Mouse (Mus musculus): ENCODE measurements at regions not wholly inside any gene's neighbourhood (a gene's known extent, or its start where the extent isn't known, plus 50 kb on each side); places are given as distances from the start of the nearest gene placed in this dataset.
"Not testable (repeated sequence)": the region's sequence is repeated elsewhere in the genome, so short reads cannot be mapped to it uniquely, and the experiment has no call there.

DNA sequence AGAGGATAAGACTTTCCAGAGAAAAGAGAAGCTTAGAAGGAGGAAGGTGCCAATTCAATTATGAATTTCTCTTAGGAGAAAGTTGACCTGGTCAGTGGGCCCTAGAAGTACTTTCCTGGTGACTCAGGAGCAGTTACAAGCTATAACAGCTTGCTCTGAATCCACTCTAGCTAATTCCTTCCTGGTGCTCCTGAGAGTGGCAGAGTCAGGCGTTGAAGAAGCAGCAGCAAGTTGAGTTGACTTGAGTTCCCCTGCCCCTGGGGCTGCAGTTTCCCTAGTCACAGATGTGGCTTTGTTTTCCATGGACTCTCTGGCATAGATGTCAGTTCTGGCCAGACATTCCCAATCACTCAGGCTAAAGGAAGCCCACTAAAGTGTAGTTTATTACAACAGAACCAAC, 85.9 kb downstream of the Osr1 start:
- DNase-seq (ENCODE audit: low spot score in 2 of 2) = no peak

DNA sequence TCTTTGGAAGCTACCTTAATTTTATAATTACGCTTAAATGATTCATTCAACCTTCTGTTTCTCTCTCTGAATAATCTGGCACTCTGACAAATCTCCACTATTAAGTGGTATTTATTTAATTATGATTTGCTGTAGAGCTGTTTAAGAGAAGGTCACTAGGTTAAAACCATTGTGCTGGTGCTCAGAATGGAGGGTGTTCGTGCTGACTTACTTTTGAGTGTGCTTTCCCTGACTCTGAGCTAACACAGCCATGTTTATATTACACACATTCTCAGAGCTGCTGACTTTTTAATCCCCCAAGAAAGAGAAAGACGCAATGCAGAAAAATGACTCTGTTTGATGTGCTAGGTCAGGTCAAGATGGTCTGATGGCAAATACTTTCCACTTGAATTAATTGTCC, 86.4 kb downstream of the Osr1 start:
- DNase-seq (ENCODE audit: low spot score in 2 of 2) = no peak

DNA sequence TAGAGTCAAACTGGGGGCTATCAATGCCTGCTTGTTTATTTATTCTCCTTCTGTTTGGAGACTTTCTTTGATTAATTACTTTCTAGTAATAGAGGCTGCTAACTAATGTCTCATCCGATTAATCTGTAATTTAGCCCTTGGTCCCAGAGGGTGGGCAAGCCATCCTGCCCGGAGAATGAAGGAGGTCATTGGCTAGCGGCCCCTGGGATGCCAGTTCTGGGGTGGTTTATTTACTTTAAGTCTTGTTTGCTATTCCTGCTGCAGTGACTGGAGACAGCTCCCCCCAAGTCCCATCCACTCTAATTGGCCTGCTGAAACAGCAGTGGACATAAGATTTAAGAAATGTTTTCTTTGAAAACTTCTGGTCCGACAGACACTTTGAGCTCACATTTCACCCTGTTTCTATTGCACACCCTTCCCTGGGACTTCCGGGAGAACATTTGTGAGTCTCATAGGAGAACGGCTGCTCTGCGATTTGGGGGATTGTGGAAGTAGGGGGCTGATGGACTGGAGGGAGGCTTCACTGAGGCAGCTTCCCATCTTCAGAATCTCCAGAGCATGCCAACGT, 87.4 kb downstream of the Osr1 start:
- no peak for DNase-seq (ENCODE audit: low spot score in 2 of 2)

DNA sequence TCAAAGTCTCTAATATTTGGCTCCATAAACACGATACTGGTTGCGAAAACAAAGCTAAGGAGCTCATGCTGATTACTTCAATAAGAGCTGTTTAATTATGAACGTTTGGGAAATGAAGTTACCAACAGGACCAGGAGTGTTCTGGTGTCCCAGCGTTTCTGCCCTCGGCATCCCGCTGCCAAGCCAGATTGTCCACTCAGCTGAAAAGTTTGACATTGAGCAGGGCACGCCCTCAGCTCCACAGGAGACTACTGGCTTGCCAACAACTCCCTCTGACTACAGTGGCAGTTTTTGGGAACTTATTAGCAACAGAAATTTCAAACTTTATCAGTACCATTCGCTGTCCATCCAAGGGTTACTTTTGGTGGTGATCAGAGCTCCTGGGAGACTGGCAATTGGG, 87.9 kb downstream of the Osr1 start:
- DNase-seq (ENCODE audit: low spot score in 2 of 2) = no peak

DNA sequence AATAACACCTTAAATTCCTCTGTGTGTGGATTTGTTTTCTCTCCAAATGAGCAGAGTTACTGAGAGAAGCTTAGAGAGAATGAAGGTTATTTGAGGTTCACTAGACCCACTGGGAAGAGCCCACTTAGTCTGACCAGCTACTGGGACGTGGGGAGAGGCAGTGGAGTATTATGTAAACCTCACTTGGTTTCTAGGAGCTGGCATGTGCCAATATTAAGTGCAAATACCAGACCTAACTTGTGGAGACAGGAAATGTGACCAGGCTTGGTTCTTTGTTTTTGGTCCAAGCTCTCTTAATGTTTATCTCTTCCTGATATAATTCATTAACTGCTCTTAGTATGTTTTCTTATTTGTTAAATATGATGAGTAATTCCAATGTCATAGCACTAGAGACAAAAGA, 90.4 kb downstream of the Osr1 start:
- DNase-seq (ENCODE audit: low spot score in 2 of 2) = no peak

DNA sequence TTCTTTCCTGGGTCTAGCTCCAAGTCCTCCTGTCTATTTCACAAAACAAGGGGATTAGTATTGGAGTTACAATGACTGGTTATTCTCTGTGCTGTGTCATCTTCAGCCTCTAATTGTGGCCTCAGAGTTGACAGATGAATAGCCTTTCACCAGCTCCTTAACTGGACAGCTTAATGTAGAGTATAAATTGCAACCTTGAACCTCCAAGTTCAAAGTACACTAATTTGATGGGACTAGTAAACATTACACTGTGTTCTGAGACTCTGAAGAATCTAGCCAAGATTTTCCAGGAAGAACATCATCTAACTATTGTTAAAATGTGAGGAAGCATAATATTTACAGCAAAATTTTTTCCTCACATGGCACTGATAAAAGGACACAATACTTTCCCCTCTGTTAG, 118.9 kb downstream of the Osr1 start:
- no peak for DNase-seq (ENCODE audit: low spot score in 2 of 2)

DNA sequence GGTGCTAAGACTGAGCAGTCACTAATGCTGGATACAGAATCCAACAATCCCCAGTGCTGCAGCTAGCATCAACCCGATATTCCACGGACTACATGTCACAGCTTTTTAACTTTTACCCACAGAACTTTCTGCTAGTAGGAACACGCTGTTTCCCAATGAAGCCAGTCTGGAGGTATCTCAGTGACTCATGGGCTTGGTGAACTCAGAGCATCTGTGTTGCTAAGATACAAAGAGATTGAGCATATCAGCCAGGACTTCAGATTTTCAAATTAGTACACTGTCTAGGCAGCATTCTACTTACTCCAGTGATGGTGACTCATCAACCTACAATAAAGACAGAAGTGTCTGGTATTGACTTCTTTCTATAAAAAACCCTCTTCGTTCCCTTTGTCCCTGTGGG, 119.6 kb downstream of the Osr1 start:
- DNase-seq (ENCODE audit: low spot score in 2 of 2) = no peak

DNA sequence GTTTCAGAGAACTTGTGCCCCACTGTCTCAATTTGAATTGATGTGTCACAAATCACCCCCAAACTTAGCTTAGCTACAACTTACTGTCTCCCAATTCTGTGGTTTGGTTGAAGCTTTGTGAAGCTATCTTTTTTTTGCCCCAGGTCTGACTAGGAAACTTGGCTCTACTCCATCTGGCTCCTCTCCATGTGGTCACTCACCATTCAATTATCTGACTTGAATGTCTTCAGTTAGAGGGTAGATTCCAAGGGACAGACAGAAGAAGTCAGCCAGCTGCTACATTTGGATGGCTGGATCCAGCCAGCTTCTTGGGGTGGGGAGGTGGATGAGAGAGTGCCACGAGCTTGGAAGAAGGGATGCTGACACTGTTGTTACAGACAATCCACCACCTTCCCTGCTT, 163.0 kb downstream of the Osr1 start:
- DNase-seq (ENCODE audit: low spot score in 2 of 2) = no peak

DNA sequence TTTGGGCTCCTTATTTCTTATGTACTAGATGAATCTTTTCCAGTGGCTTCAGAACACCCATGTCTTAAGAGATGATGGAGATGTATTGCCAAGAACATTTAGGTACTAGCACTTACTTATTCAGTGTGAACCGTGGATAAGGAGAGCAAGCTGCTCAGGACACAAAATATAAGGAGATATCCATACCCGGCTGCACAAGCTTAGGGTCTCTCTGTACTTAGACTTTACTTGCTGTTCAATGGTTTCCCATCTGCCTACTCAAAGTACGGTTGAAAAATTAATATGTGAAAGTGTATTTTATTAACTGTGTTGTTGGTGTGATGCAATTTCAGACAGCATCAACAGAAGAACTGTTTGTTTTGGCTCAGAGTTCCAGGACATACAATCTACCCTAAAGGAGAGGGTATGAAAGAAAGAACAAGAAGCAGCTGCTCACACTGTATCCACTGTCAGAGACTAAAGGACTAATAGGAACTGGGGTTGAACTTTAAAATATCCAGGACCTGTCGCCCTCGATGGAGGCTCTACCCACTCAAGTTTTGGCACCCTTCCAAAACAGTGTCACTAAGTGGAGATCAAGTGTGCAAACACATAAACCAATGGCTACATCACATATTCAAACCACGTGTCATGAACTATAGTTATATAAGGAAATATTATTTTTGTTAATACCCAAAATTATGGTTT, 174.9 kb downstream of the Osr1 start:
- DNase-seq (ENCODE audit: low spot score in 2 of 2) = no peak

DNA sequence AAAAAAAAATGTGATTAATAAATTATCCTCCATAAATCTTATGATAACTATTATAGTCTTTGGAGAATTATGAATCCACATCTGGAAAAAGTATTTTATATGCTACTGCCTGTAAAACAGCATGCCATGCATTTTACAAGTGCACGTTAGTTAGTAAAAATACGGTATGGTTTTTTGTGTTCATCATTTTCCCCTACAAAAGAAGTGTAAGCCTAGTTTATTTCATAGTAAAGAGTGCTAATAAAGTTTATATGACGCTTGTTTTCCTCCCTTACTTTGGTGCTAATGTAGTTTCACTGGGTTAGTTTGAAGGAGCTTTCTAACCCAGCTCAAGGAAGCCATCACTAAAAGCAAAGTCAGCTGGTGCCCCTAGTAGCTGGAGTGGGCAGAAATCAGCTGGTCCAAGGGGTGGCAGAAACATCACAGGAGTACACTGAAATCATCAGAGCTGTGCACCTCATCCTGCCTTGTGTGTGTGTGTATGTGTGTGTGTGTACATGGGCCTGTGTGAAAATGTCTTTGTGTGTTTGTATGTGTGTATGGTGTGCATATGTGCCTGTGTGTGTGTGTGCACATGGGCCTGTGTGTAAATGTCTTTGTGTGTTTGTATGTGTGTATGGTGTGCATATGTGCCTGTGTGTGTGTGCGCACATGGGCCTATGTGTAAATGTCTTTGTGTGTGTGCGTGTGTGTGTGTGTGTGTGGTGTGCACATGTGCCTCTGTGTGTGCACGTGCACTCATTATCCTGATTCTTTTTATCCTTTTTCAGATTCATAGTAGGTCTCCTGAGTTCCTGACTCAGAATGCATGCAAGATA, 181.6 kb downstream of the Osr1 start:
- no peak for DNase-seq (ENCODE audit: low spot score in 2 of 2)

DNA sequence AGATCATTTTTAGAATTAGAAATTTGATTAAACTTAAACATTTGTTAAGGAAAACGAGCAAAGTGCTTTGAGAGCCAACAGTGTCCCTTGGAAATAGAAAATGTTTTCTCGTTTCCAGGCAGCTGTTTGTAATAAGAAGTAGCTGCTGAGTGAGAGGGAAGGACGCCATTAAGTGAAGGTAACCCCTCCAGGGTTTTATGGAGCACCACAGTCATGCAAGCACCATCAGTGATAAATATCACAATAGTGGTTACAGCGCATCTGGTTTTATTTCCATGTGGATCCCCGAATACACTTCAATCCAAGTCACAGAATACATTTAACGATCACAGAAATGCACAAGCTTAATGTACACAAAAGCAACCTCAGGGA, 182.1 kb downstream of the Osr1 start:
- no peak for DNase-seq (ENCODE audit: low spot score in 2 of 2)

DNA sequence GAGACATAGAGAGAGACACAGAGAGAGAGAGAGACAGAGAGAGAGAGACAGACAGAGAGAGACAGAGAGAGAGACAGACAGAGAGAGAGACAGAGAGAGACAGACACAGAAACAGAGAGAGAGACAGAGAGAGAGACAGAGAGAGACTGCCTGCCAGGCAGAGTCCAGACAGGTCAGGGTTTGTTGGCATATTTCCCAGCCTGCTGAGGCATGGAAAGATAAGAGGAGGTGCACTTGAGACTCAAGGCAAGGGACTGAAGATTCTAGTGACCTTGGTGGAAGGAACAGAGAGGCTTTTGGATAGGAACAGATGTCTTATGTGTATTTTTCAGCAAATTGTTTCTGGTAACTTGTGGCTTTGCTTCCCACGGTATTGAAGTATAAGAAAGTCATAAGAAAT, 186.5 kb downstream of the Osr1 start:
- no peak for DNase-seq (ENCODE audit: low spot score in 2 of 2)

DNA sequence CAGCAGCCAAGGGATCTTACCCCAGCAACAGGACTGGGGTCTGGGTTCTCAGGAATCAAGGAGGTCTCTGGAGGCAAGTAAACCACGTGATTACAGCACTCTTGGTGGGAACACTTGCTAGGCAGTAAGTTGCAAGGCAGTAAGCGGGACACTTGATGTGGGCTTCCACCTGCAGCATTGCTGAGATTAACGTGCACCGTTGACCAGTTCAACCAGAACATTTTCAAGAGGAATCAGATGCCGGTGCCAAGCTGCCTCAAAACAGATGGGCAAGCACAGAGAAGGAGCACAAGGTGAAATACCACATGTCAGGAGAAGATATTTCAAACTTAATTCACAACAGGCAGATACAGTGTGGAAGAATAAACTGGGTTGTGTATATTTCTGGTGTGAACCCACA, 190.9 kb downstream of the Osr1 start:
- DNase-seq (ENCODE audit: low spot score in 2 of 2) = no peak

DNA sequence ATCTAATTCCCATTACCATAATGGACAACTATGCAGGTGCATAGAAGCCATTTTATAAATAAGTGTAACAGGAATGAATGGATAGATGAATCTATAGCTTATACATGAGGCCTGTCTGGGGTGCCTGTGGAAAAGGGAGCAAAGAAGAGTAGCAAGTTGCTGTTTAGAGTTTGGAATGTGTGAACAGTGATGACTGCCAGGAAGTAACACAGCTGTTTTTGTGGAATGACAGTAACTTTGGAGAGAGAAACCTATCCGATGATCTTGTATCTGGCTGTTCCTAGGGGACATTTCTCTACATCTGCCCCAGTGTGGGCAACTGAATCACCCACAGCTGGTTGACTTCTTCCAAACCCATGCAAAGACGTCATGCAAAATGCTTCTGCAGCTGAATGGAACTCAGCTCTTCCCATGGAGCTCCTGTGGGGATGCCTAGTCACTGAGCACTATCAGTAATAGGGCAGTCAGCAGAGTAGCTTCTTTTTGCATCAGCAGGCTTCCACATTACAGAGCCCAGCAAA, 192.4 kb downstream of the Osr1 start:
- not testable (repeated sequence) for DNase-seq (ENCODE audit: low spot score in 2 of 2)

DNA sequence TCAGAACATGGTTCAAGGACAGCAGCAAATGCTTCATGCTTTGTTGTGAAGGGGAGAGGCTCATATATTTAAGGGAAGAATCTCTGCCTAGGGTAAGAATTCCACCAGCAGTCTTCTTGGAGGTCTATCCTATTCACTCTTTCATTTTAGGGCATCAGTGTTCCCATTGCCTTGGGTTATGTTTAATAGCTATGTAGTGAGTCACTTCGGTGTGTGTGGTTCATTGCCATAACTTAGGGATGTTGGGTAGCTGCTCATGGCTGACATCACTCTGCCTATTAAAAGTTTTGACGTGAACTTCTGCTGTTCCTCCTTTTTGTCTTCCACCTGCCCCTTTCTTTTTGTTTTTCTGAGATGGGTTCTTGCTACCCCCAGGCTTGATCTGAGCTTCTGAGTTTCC, 192.9 kb downstream of the Osr1 start:
- DNase-seq (ENCODE audit: low spot score in 2 of 2) = no peak

DNA sequence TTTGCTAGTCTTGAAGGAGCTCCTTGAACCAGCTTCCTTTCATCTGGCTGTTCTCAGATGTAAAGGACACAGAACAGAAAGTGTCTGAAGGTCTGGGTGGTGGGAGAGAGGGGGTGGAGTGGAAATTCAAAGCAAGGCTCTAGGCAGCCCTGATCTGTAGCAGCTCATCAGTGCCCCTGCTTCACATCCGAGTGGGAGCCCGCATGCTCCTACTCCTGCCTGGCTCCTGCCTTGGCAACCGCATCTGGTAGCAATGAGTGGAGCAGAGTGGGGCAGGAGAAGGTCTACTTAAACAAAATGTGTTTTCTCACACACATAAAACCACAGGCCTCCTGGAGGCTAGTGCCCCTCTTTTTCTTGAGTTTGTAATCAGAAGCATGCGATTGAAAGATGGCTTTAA, 201.0 kb downstream of the Osr1 start:
- DNase-seq (ENCODE audit: low spot score in 2 of 2) = no peak

DNA sequence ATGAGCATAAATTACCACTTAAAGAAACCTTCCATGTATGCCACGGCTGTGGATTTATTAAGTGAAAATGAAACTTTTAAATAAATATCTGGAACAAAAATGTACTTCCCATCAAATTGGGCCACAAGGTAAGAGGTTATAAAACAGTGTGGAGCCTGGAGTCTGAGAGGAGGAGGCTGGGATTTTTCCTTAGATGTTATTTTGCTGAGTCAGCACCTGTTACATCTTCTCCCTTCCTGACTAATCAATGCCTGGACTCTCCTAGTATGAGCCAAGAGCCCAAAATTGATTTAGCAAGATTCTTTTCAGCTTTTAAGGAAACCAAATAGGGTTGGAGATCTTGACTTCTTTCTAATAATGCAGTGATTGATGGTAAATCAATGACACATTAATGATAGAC, 203.0 kb downstream of the Osr1 start:
- DNase-seq (ENCODE audit: low spot score in 2 of 2) = no peak

DNA sequence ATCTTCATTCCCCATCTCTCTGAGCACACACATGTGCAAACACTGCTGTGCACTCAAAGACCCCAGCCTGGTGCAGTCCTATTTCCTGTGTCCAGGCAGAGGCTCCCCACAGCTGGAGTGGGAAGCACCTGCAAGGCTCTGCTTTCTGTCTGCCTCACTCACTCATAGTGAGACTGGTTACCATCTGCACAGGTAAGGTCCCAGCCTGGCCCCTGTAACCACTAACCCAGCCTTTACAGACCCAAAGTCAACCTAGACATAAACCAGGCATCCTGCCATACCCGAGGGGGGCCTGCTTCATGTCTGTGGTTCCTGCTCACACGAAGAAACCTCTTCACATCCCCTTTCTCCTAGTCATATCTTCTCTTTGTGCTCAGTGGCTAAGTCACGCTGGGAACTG, 232.4 kb downstream of the Osr1 start:
- no peak for DNase-seq (ENCODE audit: low spot score in 2 of 2)

DNA sequence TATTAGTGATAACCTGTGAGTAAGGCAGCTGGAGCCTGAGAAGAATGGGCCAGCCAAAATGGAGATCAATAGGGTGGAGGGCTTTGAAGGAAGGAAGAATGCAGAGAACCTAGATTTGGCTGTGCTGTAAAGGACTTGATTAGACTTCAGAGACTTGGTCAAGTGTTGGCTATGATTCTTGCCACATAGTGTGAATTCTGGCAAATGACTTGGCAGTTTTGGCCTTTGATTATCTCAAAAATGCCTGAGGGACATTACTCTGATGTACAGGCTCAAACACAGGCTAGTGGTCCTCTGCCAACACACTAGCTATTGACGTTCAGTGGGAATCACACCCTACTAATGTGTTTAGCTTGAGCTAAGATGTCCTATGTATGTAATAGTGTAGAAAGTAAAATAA, 237.5 kb downstream of the Osr1 start:
- DNase-seq (ENCODE audit: low spot score in 2 of 2) = no peak

DNA sequence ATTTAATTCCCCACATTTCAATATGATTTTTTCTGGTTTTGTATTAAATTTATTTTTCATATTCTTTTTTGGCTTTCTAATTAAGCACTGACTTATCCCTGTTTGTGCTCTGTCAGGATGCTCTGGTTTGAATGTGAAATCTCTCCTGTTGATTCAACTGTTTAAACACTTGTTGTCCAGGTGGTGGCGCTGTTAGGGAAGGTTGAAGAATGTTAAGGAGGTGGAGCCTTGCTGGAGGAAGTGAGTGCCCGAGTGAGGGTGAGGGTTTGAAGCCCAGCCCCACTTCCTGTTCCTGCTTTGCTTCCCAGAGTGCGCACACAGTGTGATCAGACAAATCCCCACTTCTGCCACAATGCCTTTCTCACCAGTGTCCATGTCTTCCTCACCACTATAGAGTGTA, 263.4 kb downstream of the Osr1 start:
- no peak for DNase-seq (ENCODE audit: low spot score in 2 of 2)

DNA sequence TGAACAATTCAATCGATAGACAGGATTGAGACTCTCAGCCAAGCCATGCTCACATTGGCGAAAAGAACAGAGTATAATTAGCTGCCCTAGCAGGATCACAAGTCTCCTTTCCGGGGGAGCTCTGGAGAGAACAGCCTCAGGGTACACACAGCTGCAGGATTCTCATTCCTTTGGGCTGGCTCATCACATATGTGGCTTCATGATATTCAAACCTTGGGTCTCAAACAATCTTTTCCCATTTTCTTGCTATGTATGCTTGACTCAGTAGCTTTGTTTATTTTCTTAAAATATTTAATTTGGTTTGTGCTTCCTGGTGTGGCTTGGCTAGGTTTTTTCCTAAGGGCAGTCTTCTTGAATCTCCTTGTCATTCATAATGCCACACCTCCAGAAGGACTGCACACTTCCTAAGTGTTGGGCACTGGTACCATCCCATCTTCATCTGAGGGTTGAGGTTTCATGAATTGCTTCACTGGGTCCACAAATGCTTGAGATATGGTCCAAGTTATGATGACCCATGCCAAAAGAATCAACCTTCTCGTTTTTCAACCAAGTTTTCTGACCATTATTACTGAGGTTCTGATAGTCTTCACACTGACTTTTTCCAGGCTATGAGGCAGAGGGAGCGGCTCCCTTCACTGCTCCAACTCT, 269.4 kb downstream of the Osr1 start:
- DNase-seq (ENCODE audit: low spot score in 2 of 2) = no peak

DNA sequence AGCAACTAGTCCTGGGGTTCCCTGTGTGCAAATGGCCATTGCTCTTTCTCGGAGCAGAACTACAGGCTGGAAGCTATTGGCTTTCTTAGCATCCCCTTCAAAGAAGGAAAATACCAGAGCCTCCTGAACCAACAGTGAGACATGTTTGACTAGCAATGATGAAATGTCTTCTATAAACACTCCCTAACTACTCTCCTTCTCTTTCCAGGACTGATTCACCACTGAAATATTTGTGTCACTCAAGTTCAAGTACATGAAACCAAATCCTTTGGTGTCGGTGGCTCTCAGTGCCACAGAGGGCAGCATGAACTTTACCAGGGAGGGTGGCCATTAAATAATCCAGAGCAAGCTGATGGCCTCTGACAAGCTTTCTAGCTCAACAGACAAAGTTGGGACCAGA, 270.0 kb downstream of the Osr1 start:
- DNase-seq (ENCODE audit: low spot score in 2 of 2) = no peak

DNA sequence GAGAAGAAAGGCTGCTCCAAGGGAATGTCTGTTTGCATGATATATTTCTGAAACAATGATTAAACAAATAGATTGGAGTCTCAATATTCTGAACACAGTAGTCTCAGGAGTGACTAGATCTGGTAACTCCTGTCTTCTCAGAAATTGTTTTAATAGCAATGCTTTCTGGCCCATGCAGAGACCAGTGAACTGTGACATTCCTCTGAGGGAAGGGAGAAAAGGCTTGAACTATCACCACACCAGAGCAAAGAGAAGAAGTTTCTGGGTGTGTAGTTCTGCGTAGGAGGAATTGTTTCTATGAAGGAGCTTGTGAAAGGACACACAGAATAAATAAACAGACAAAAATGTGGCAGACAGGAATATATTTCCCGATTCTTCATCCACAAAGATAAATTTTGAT, 277.1 kb downstream of the Osr1 start:
- no peak for DNase-seq (ENCODE audit: low spot score in 2 of 2)

Data from urinary bladder, adult 18-20 months (tissue).